Mouse (Mus musculus) megakaryocyte, embryonic 14.5 days (primary cell): ENCODE measurements around the gene Fam193b. TPM values are rescaled to one million over a fixed set of nuclear protein-coding genes. Genes with fewer than 3 reads are reported as not detected.
"Not testable (repeated sequence)": the region's sequence is repeated elsewhere in the genome, so short reads cannot be mapped to it uniquely, and the experiment has no call there.

Experiments used
- H3K27me3 ChIP-seq: replicated peaks from 2 replicates; pipeline ENCODE3; 2012; ENCODE audit warnings: inconsistent platforms
- H3K36me3 ChIP-seq: replicated peaks from 2 replicates; pipeline ENCODE3; 2012; ENCODE audit warnings: low read length, inconsistent platforms, mixed read lengths
- H3K4me1 ChIP-seq: 2 replicates; pipeline ENCODE4 v1.6.1; 2012; ENCODE audit warnings: inconsistent platforms
- H3K4me3 ChIP-seq: replicated peaks from 2 replicates; pipeline ENCODE3; 2012; ENCODE audit warnings: moderate library complexity, mild to moderate bottlenecking, inconsistent platforms
- H3K9me3 ChIP-seq: 2 replicates; pipeline ENCODE4 v1.6.1; 2012; ENCODE audit warnings: inconsistent platforms
- FLI1 ChIP-seq: IDR thresholded peaks from 2 replicates; pipeline ENCODE4 v1.6.1; 2012; ENCODE audit warnings: low read length, inconsistent platforms, mixed read lengths
- GATA1 ChIP-seq: IDR thresholded peaks from 3 replicates; pipeline ENCODE4 v1.6.1; 2012; ENCODE audit warnings: mixed read lengths, low read length, inconsistent platforms, borderline replicate concordance
- polyA plus RNA-seq: library from polyadenylated mRNA; stranded (reverse); fragments of >175 nt; gene quantifications from 2 replicates; pipeline ENCODE4 v1.2.3, GENCODE M21; 2012; ENCODE audit warnings: low replicate concordance; ENCODE audit not compliant: insufficient read depth

The Fam193b gene
- polyA plus RNA-seq, 1 experiment: 64.4 TPM

DNA sequence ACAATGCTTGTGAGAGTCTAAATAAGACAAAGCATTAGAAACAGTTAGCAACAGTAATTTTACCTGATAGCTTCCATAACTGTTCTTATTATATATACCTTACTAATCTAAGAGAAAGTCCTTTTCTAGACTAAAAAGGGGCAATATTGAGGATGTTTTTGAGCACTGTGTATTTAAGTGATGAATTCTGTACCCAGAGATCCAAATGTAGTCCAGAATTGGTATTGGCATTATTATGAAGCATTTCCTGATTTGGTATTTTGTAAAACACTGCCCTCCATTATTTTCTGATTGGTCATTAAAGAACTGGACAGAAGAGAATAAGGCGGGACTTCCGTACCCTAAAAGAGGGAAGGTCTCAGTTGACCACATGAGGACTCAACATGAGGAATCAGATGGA lies 2.5 kb upstream of the Fam193b start, which contains the start of gene Tmed9:
Gene Tmed9, plus strand, starts transcription at position 301 of the 400 bp plus-strand sequence.
- H3K36me3 ChIP-seq: peaks cover 18% of the 10 kb centered on the region
- peaks cover 3% of the 10 kb centered on the region; the same call in 1 of the 2 replicates for H3K9me3 ChIP-seq
- H3K4me3 ChIP-seq: no peak within 1 kb of the TSS
- peaks cover 49% of the 10 kb centered on the region for H3K4me1 ChIP-seq
- no peaks in the 10 kb centered on the region for H3K27me3 ChIP-seq
- no peak for TF ChIP-seq GATA1
- TF ChIP-seq FLI1: no peak

DNA sequence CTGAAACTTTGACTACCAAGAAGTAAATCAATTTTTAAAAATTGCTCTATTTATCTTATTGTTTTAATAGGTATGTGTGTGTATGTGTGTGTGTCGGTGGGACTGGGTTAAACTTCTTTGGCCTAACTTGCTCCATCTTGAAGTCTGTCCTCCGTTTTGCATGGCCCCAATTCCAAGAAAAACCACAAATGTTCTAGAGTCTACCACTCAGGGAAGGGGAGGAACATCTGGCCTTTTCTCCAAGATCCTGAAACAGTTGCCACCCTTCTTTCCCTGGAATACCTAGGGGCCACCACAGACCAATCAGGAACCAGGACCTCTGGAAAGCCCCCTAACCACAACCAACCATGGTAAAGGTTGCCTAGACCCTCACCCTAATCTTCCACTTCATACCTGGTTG lies 1.1 kb upstream of the Fam193b start:
- TF ChIP-seq GATA1 (no peak), FLI1 (no peak)
- H3K4me1 ChIP-seq: peaks cover 53% of the 10 kb centered on the region
- H3K4me3 ChIP-seq: peak overlapping the region; percentile 97
- peaks cover 3% of the 10 kb centered on the region; the same call in 1 of the 2 replicates for H3K9me3 ChIP-seq
- peaks cover 30% of the 10 kb centered on the region for H3K36me3 ChIP-seq
- no peaks in the 10 kb centered on the region for H3K27me3 ChIP-seq

DNA sequence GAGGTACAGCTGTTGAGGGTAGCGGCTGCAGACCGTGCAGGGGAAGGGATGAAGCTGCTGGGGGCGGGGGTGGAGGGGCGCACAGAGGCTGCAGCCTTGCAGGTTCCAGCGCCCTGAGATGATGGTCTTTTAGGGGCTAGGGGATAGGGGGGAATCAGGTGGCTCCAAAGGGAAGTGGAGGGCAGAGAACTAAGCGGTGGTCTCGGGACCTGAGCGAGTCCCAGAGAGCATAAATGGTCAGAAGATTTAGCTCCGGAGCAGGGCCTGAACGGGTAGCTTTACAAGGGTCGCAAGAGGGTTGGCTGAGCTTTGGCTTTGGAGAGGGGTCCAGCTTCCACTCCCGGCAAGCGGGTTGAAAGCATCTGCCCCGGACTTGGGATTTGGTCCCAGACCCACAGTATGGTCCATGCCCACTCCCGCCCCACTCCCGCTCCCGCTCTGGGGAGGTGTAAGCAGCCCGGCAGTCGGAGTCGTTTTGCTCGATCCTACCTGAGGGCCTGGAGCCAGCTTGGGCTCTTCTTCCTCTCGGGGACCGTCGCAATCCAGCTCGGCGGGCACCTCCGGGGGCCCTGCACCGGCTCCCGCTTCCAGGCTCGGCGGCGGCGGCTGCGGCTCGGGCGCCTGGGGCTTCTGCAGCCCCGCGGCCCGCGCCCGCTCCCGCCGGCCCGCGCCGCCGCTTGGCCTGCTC lies 490 bp downstream of the Fam193b start:
- H3K36me3 ChIP-seq: peaks cover 45% of the 10 kb centered on the region
- H3K4me3 ChIP-seq: peak overlapping the region; percentile 97
- H3K4me1 ChIP-seq: peaks cover 54% of the 10 kb centered on the region
- no peak for TF ChIP-seq GATA1
- no peak for TF ChIP-seq FLI1
- H3K27me3 ChIP-seq: no peaks in the 10 kb centered on the region
- H3K9me3 ChIP-seq: peaks cover 3% of the 10 kb centered on the region; the same call in 1 of the 2 replicates

DNA sequence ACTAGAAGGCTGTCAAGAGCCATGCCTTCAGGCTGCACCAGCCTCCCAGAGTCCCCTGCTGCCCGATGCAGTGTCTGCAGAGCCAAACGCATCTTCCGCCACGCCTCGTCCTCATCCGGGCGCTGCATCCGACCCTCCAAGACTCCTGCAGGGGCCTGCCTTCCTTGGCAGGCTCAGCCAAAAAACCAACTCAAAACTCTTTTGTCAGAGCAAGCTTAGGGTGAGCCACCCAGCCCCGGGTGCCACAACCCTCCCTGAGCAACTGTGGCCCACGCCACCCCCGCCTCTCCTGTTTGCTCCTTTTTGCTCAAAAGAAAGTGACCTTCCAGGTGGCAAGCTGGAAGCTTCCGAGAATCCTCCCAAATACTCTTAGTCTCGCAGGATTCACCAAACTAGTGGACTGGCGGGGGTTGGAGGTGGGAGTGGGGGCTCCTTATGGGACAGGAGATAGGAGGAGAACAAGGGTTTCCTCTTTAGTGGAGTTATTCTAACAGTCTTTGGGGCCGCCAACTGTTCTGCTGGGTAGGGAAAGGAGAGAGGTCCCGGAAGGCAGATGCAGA lies 1.1 kb downstream of the Fam193b start:
- peak overlapping the region; percentile 97 for H3K4me3 ChIP-seq
- H3K27me3 ChIP-seq: no peaks in the 10 kb centered on the region
- peaks cover 3% of the 10 kb centered on the region; the same call in 1 of the 2 replicates for H3K9me3 ChIP-seq
- H3K36me3 ChIP-seq: peaks cover 52% of the 10 kb centered on the region
- TF ChIP-seq GATA1 (no peak), FLI1 (no peak)
- peaks cover 51% of the 10 kb centered on the region for H3K4me1 ChIP-seq

DNA sequence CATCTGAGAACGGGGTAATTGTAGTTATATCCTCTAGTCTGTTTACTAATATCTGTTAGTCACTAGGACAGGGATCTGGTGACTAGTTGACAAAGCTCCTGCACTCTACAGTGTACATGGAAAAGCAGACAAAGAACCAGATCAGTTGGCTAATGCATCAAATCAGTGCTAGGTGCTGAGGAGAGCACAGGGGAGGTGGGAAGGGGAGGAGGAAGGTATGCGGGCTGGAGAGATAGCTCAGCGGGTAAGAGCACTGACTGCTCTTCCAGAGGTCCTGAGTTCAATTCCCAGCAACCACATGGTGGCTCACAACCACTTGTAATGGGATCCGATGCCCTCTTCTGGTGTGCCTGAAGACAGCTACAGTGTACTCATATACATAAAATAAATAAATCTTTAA lies 2.4 kb downstream of the Fam193b start:
- H3K27me3 ChIP-seq, H3K4me3 ChIP-seq, H3K9me3 ChIP-seq: not testable (repeated sequence)
- H3K4me1 ChIP-seq: peaks cover 49% of the 10 kb centered on the region
- H3K36me3 ChIP-seq: peaks cover 61% of the 10 kb centered on the region

DNA sequence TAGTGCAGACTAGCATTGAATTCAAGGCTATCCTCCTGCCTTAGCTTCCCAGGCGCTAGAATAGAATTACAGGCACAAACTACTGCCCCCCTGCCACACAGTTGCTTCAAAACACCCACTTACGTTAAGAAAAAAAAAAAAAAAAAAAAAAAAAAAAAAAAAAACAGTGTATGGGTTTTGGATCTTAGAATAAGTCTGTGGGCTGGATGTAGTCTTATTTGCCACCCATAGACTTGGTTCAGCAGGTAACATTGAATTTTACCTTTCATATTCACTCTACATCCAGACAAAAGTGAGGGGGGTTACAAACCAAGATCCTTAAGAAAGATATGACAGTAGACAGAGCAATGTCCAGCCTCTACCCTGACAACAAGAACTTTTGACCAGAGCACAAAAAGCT lies 3.0 kb downstream of the Fam193b start:
- H3K27me3 ChIP-seq: no peaks in the 10 kb centered on the region
- TF ChIP-seq GATA1 (no peak), FLI1 (no peak)
- H3K9me3 ChIP-seq: no peaks in the 10 kb centered on the region
- H3K4me3 ChIP-seq: no peak overlapping the region
- H3K4me1 ChIP-seq: peaks cover 49% of the 10 kb centered on the region
- peaks cover 65% of the 10 kb centered on the region for H3K36me3 ChIP-seq

DNA sequence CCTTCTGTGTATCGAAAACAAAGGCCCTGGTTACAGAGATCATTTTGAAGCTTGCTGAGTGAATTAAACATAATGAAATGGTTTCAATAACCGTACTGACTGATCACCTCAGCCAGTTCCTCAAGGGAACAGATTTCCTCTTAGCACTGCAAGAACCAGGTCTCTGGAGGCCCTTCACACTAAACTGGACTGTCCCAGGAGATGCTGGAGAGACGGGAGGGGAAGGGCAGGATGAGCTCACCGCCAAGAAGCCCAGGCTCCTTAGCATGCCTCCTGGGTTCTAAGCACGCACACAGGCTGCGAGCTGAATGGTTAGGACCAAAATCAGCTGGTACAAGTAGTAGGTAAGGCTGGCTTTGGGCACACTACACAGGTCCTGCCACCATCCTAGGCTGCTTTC lies 3.9 kb downstream of the Fam193b start:
- peaks cover 68% of the 10 kb centered on the region for H3K36me3 ChIP-seq

DNA sequence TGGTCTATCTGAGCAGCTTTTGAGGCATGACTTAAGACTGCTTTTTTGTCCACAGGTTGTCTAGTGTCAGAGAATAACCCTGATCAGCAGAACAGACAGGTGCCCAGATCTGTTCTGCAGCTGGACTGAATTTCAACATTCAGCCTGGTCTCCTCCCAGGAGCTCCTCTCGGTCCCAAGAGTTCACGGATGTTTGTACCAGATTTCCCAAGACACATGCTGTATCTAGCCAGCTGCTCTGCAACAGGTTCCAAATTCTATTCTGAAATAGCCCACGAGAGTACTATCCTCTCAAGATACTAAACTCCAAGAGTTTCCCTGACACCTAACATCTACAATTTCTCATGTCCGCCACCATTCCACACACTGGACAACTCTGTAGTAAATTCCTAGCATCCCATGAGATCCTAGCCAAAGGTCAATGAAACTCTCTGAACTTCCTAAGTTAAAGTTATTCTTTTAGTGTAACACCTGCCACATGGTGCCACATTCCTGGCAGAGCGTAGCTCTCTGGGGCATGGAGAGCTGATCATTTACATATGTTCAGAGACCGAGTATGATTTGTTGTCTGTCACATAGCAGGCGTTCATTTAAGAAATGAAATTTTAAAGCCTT lies 7.5 kb downstream of the Fam193b start:
- H3K9me3 ChIP-seq: no peaks in the 10 kb centered on the region
- no peaks in the 10 kb centered on the region for H3K27me3 ChIP-seq
- no peak for TF ChIP-seq GATA1
- no peak for TF ChIP-seq FLI1
- no peak overlapping the region for H3K4me3 ChIP-seq
- peaks cover 84% of the 10 kb centered on the region for H3K36me3 ChIP-seq
- H3K4me1 ChIP-seq: peaks cover 45% of the 10 kb centered on the region

More for the DNA sequence above, 3.9 kb downstream of the Fam193b start:
- TF ChIP-seq GATA1 (no peak), FLI1 (no peak)
- no peaks in the 10 kb centered on the region for H3K9me3 ChIP-seq
- no peaks in the 10 kb centered on the region for H3K27me3 ChIP-seq
- no peak overlapping the region for H3K4me3 ChIP-seq
- peaks cover 46% of the 10 kb centered on the region for H3K4me1 ChIP-seq

DNA sequence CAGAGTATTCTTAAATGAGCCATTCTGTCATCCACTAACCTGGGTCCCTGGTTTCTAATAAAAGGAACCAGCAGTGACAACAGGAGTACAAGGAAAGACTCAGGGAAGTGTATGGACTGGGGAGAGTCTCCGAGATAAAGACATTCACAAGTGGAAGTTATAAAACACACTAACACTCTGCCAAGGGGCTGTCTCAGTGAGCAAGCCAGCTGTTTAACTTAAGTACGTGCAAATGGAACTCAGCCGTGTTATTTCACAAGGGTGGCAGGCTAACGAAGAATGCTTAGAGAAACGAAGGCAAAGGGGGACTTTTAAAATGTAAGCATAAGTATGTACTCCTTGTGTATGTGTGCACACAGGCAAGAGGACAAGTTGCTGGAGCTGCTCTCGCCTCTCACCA lies 13.4 kb downstream of the Fam193b start:
- no peak overlapping the region for H3K4me3 ChIP-seq
- peaks cover 22% of the 10 kb centered on the region for H3K4me1 ChIP-seq
- no peaks in the 10 kb centered on the region for H3K9me3 ChIP-seq
- no peaks in the 10 kb centered on the region for H3K27me3 ChIP-seq
- peaks cover 87% of the 10 kb centered on the region for H3K36me3 ChIP-seq
- TF ChIP-seq FLI1 (no peak), GATA1 (no peak)

DNA sequence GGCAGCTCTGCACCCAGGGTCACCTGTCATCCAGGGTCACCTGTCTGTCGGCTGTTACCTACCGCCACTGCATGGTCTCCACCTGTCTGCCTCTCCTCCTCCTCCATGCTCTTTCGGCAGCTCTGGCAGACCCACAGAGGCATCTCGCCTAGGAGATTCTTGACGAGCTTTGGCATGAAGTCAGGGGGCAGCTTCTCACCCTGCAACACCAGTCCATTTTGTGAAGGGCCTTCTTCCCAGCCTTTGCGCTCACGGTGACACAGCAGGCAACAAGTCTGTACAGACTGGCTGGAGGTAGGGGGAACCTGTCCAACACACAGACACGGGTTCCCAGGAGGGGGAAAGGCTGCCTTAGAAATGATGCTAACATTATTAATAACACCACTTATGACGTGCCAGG lies 15.0 kb downstream of the Fam193b start:
- H3K4me1 ChIP-seq: peaks cover 18% of the 10 kb centered on the region
- H3K4me3 ChIP-seq: no peak overlapping the region
- H3K9me3 ChIP-seq: no peaks in the 10 kb centered on the region
- TF ChIP-seq FLI1 (no peak), GATA1 (no peak)
- no peaks in the 10 kb centered on the region for H3K27me3 ChIP-seq
- H3K36me3 ChIP-seq: peaks cover 88% of the 10 kb centered on the region
